Mouse (Mus musculus) midbrain, embryonic 16.5 days (tissue): ENCODE data around the gene Gm12394. TPM values are rescaled to one million over a fixed set of nuclear protein-coding genes. Genes with fewer than 3 reads are reported as not detected.
"Not testable (repeated sequence)": the region's sequence is repeated elsewhere in the genome, so short reads cannot be mapped to it uniquely, and the experiment has no call there.

Experiments
- ATAC-seq: fragments of 200-750 bp; cut with Nextera tagmentation; 2 replicates; pipeline ENCODE4 v1.8.0; 2017; ENCODE audit warnings: moderate TSS enrichment
- H3K27ac ChIP-seq: fragments of 300-500 bp; sonication (generic); 2 replicates; pipeline ENCODE4 v1.5.1; 2014; ENCODE audit warnings: mild to moderate bottlenecking, low read length, mixed read lengths
- H3K27me3 ChIP-seq: fragments of 300-500 bp; sonication (generic); 2 replicates; pipeline ENCODE4 v1.6.1; 2014; ENCODE audit warnings: low read depth, low read length, mixed read lengths; ENCODE audit not compliant: control insufficient read depth, insufficient read depth
- H3K36me3 ChIP-seq: fragments of 300-500 bp; sonication (generic); 2 replicates; pipeline ENCODE4 v1.6.1; 2014; ENCODE audit warnings: mild to moderate bottlenecking, low read length, moderate library complexity, mixed read lengths; ENCODE audit not compliant: control insufficient read depth, insufficient read depth
- H3K4me1 ChIP-seq: fragments of 300-500 bp; sonication (generic); 2 replicates; pipeline ENCODE4 v1.6.1; 2014; ENCODE audit warnings: mild to moderate bottlenecking, low read length, mixed read lengths; ENCODE audit not compliant: control insufficient read depth, insufficient read depth
- H3K4me2 ChIP-seq: fragments of 300-500 bp; sonication (generic); 2 replicates; pipeline ENCODE4 v1.6.1; 2014; ENCODE audit warnings: mild to moderate bottlenecking, low read length, mixed read lengths
- H3K4me3 ChIP-seq: fragments of 300-500 bp; sonication (generic); 2 replicates; pipeline ENCODE4 v1.5.1; 2014; ENCODE audit warnings: low read depth, mild to moderate bottlenecking, low read length, moderate library complexity, mixed read lengths
- H3K9ac ChIP-seq: fragments of 300-500 bp; sonication (generic); 2 replicates; pipeline ENCODE4 v1.6.1; 2014; ENCODE audit warnings: low read depth, low read length, mixed read lengths
- H3K9me3 ChIP-seq: fragments of 300-500 bp; sonication (generic); replicated peaks from 2 replicates; pipeline ENCODE4 v1.6.1; 2014; ENCODE audit warnings: mild to moderate bottlenecking, low read length, mixed read lengths; ENCODE audit not compliant: control insufficient read depth, poor library complexity, severe bottlenecking
- WGBS: fragments of 180-500 bp; shearing (Covaris S2); extraction: QIAGEN DNeasy Blood & Tissue Kit; methylation state at CpG from one replicate; pipeline ENCODE4 v1.1.7; 2014; 5-methylcytosine and 5-hydroxymethylcytosine counted together
- polyA plus RNA-seq: library from polyadenylated mRNA; unstranded; fragments of >200 nt; fragmentation: Nextera tagmentation; extraction: Ambion mirVana; gene quantifications from 2 replicates; pipeline ENCODE4 v1.2.1, GENCODE M21; 2015

The Gm12394 gene
- polyA plus RNA-seq, 1 experiment from 2014 or later = 0.67 TPM

GRCm38 (mm10) chr4:42870748-42871147, 14.2 kb upstream of the Gm12394 start:
- 83% methylated on average over 5 of the region's 5 CpGs for WGBS
- Histone ChIP-seq H3K27me3 (no peaks in the 10 kb centered on the region), H3K4me3 (no peak overlapping the region), H3K27ac (no peak overlapping the region), H3K36me3 (no peaks in the 10 kb centered on the region), H3K9me3 (no peaks in the 10 kb centered on the region), H3K4me2 (no peak overlapping the region), H3K4me1 (no peaks in the 10 kb centered on the region), H3K9ac (no peak overlapping the region)
- no peak for ATAC-seq

- H3K4me3 ChIP-seq = no peak overlapping the region
- no peaks in the 10 kb centered on the region for H3K27me3 ChIP-seq
- H3K36me3 ChIP-seq = no peaks in the 10 kb centered on the region
- WGBS = 90% methylated on average over 5 of the region's 5 CpGs
- ATAC-seq = no peak
- no peak overlapping the region for H3K9ac ChIP-seq
- H3K9me3 ChIP-seq = no peaks in the 10 kb centered on the region
- H3K4me2 ChIP-seq = no peak overlapping the region
- H3K4me1 ChIP-seq = no peaks in the 10 kb centered on the region
- H3K27ac ChIP-seq = no peak overlapping the region
Observed at GRCm38 (mm10) chr4:42868193-42868592, 11.6 kb upstream of the Gm12394 start.

- no peak overlapping the region for H3K4me2 ChIP-seq
- H3K36me3 ChIP-seq = no peaks in the 10 kb centered on the region
- H3K9ac ChIP-seq = no peak overlapping the region
- no peak for ATAC-seq
- no peaks in the 10 kb centered on the region for H3K4me1 ChIP-seq
- H3K4me3 ChIP-seq = no peak overlapping the region
- H3K27ac ChIP-seq = no peak overlapping the region
- no peaks in the 10 kb centered on the region for H3K9me3 ChIP-seq
- WGBS = 76% methylated on average over 3 of the region's 3 CpGs
- H3K27me3 ChIP-seq = no peaks in the 10 kb centered on the region
Observed at GRCm38 (mm10) chr4:42867390-42867789, 10.8 kb upstream of the Gm12394 start.

GRCm38 (mm10) chr4:42863487-42863886, 6.9 kb upstream of the Gm12394 start:
- not testable (repeated sequence) for H3K27me3 ChIP-seq, H3K27ac ChIP-seq, H3K9me3 ChIP-seq, H3K4me1 ChIP-seq, ATAC-seq, H3K4me2 ChIP-seq, H3K36me3 ChIP-seq, H3K9ac ChIP-seq, H3K4me3 ChIP-seq
- WGBS = 94% methylated on average over 5 of the region's 5 CpGs

- ATAC-seq, H3K9me3 ChIP-seq, H3K36me3 ChIP-seq, H3K4me3 ChIP-seq, H3K27me3 ChIP-seq, H3K4me1 ChIP-seq, H3K4me2 ChIP-seq, H3K27ac ChIP-seq, H3K9ac ChIP-seq: not testable (repeated sequence)
- 83% methylated on average over 9 of the region's 9 CpGs for WGBS
Observed at GRCm38 (mm10) chr4:42860483-42860882, 3.9 kb upstream of the Gm12394 start.

- not testable (repeated sequence) for ATAC-seq, H3K9ac ChIP-seq, H3K27me3 ChIP-seq, H3K9me3 ChIP-seq, H3K4me1 ChIP-seq, H3K4me2 ChIP-seq, H3K27ac ChIP-seq, H3K4me3 ChIP-seq, H3K36me3 ChIP-seq
- 88% methylated on average over 1 of the region's 1 CpGs for WGBS
Observed at GRCm38 (mm10) chr4:42853788-42854187, 2.8 kb downstream of the Gm12394 start, which contains the start of gene Fam205a1. Gene Fam205a1, minus strand, starts transcription at chr4:42853888.

- not testable (repeated sequence) for H3K4me1 ChIP-seq, H3K9me3 ChIP-seq, H3K36me3 ChIP-seq, H3K27me3 ChIP-seq, H3K4me3 ChIP-seq, H3K27ac ChIP-seq, H3K4me2 ChIP-seq, H3K9ac ChIP-seq, ATAC-seq
- WGBS = no CpG with 5 or more reads among the region's 5 CpGs
Observed at GRCm38 (mm10) chr4:42773893-42774292, 82.7 kb downstream of the Gm12394 start, which contains the start of gene Ccl21a. Gene Ccl21a, minus strand, starts transcription at chr4:42773993.

GRCm38 (mm10) chr4:42756477-42756876, 100.1 kb downstream of the Gm12394 start, which contains the start of gene Ccl19:
Gene Ccl19, minus strand, starts transcription at chr4:42756577.
- WGBS = no CpG with 5 or more reads among the region's 6 CpGs
- not testable (repeated sequence) for H3K27me3 ChIP-seq, H3K27ac ChIP-seq, H3K4me3 ChIP-seq, ATAC-seq, H3K9me3 ChIP-seq, H3K9ac ChIP-seq, H3K36me3 ChIP-seq, H3K4me2 ChIP-seq, H3K4me1 ChIP-seq

GRCm38 (mm10) chr4:42735245-42735644, 121.3 kb downstream of the Gm12394 start, which contains the start of gene 4930578G10Rik:
Gene 4930578G10Rik, plus strand, starts transcription at chr4:42735545.
- not testable (repeated sequence) for ATAC-seq
- no CpG with 5 or more reads among the region's 13 CpGs for WGBS

More at GRCm38 (mm10) chr4:42735245-42735644, 121.3 kb downstream of the Gm12394 start, which contains the start of gene 4930578G10Rik:
- H3K4me1 ChIP-seq, H3K9ac ChIP-seq, H3K27me3 ChIP-seq, H3K27ac ChIP-seq, H3K36me3 ChIP-seq, H3K4me3 ChIP-seq, H3K9me3 ChIP-seq, H3K4me2 ChIP-seq: not testable (repeated sequence)
